Mouse (Mus musculus): ENCODE measurements around the gene Gpc6. TPM values are rescaled to one million over a fixed set of nuclear protein-coding genes. Genes with fewer than 3 reads are reported as not detected.

Gene Gpc6
- polyA plus RNA-seq, 1 experiment from 2014 or later, result 14.5 TPM

DNA sequence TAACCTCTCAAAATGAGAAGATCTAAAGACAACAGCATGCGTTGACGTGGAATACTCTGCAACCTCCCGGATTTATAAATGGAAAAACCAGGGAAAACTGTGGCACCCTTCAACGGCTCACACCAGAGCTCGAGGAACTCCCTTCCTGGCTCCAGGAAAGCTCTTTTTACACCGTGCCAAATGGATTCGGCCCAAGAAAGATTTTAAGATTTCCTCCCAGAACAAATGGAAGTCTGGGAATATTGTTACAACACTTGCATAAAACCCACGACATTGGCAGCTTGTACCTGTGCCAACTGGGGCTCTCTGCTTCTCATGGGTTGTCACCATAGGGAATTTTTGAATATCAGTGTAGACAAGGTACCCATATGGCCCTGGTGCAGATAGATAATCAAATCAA is 647.1 kb downstream of the Gpc6 start:
- Histone ChIP-seq H3K9ac (ENCODE audit: low read length) (no peak overlapping the region), H3K27me3 (ENCODE audit: control insufficient read depth, insufficient read depth, low read length) (no peaks in the 10 kb centered on the region), H3K36me3 (ENCODE audit: control insufficient read depth, insufficient read depth, low read length) (no peaks in the 10 kb centered on the region), H3K27ac (replicated peaks in 1 of 2; ENCODE audit: control insufficient read depth in 1 of 2, insufficient read depth in 1 of 2, low read depth in 2 of 2, low read length in 2 of 2) (no peak overlapping the region), H3K9me3 (ENCODE audit: control insufficient read depth, low read length) (no peaks in the 10 kb centered on the region), H3K4me2 (ENCODE audit: low read length) (no peak overlapping the region), H3K4me3 (ENCODE audit: control insufficient read depth in 1 of 2, insufficient read depth in 1 of 2, low read depth in 1 of 2, low read length in 2 of 2) (no peak overlapping the region), H3K4me1 (ENCODE audit: control insufficient read depth in 2 of 2, insufficient read depth in 2 of 2, low read length in 2 of 2) (no peaks in the 10 kb centered on the region)
- 57% methylated on average over 8 of the region's 8 CpGs for WGBS
- ATAC-seq (ENCODE audit: insufficient number of reproducible peaks, insufficient read depth, low FRiP score, low read depth), result no peak

DNA sequence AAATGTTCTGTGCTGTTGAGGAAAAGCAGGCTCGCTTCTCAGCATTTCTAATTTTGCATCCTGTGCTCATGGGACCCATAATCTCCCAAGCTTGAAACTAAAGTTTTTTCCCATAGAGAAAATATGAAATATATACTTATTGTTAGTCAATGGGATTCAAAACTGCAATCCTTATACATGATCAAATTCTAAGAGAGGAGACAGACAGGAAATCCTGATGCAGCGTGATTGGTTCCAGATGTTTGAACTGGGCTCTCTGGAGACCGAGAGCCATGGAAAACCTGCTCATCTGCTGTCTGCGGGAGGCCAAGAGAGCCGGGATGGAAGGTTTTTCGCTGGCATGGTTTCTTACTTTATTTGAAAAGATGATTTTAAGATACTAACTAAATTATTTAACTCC is 649.1 kb downstream of the Gpc6 start:
- Histone ChIP-seq H3K36me3 (ENCODE audit: control insufficient read depth, insufficient read depth, low read length) (no peaks in the 10 kb centered on the region), H3K4me1 (ENCODE audit: control insufficient read depth in 2 of 2, insufficient read depth in 2 of 2, low read length in 2 of 2) (no peaks in the 10 kb centered on the region), H3K27me3 (ENCODE audit: control insufficient read depth, insufficient read depth, low read length) (no peaks in the 10 kb centered on the region), H3K4me2 (ENCODE audit: low read length) (no peak overlapping the region), H3K27ac (replicated peaks in 1 of 2; ENCODE audit: control insufficient read depth in 1 of 2, insufficient read depth in 1 of 2, low read depth in 2 of 2, low read length in 2 of 2) (no peak overlapping the region), H3K4me3 (ENCODE audit: control insufficient read depth in 1 of 2, insufficient read depth in 1 of 2, low read depth in 1 of 2, low read length in 2 of 2) (no peak overlapping the region), H3K9ac (ENCODE audit: low read length) (no peak overlapping the region), H3K9me3 (ENCODE audit: control insufficient read depth, low read length) (no peaks in the 10 kb centered on the region)
- ATAC-seq (ENCODE audit: insufficient number of reproducible peaks, insufficient read depth, low FRiP score, low read depth), result no peak
- 80% methylated on average over 6 of the region's 6 CpGs for WGBS

DNA sequence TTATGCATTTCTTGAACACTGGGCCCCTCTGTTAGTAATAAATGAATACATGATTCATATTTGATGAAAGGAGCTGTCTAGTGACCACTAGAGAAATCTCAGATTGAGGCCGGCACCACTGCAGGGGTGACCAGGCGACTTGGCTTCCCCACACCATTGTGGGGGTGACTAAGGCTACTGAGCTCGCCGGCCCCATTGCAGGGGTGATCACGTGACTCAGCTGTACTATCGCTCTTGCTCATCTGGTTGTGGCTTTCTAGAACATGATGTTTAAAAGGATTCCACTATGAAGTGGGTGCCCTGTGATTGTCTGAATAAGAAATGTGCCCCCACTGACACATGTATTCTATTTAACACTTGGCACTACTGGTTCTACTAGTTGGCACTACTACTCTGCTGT is 656.6 kb downstream of the Gpc6 start:
- WGBS, result 90% methylated on average over 6 of the region's 6 CpGs
- no peak for ATAC-seq (ENCODE audit: insufficient number of reproducible peaks, insufficient read depth, low FRiP score, low read depth)

DNA sequence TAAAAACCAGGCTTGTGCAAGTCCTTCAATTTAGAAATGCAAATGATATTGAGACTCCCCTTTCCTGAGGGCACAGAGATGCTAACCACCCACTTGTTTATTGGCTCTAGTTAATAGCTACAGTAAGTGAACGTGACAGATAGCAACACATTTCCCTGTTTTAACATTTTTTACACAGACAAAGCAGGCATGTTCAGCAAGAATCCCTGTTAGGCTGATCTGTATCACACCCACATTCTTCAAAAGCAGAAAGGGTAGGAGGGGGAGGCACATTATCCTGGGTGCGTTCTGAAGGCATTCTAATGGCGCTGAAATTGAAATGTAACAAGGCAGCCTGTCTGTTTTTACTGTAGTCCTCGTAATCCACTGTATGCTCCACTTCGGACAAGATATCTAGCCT is 674.6 kb downstream of the Gpc6 start:
- Histone ChIP-seq H3K9ac (ENCODE audit: low read length) (no peak overlapping the region), H3K27ac (replicated peaks in 1 of 2; ENCODE audit: control insufficient read depth in 1 of 2, insufficient read depth in 1 of 2, low read depth in 2 of 2, low read length in 2 of 2) (no peak overlapping the region), H3K4me1 (ENCODE audit: control insufficient read depth in 2 of 2, insufficient read depth in 2 of 2, low read length in 2 of 2) (no peaks in the 10 kb centered on the region), H3K4me2 (ENCODE audit: low read length) (no peak overlapping the region), H3K4me3 (ENCODE audit: control insufficient read depth in 1 of 2, insufficient read depth in 1 of 2, low read depth in 1 of 2, low read length in 2 of 2) (no peak overlapping the region), H3K9me3 (ENCODE audit: control insufficient read depth, low read length) (no peaks in the 10 kb centered on the region), H3K36me3 (ENCODE audit: control insufficient read depth, insufficient read depth, low read length) (no peaks in the 10 kb centered on the region), H3K27me3 (ENCODE audit: control insufficient read depth, insufficient read depth, low read length) (no peaks in the 10 kb centered on the region)
- WGBS, result 69% methylated on average over 5 of the region's 5 CpGs
- no peak for ATAC-seq (ENCODE audit: insufficient number of reproducible peaks, insufficient read depth, low FRiP score, low read depth)

More for the DNA sequence above, 656.6 kb downstream of the Gpc6 start:
- no peak overlapping the region for H3K4me3 ChIP-seq (ENCODE audit: control insufficient read depth in 1 of 2, insufficient read depth in 1 of 2, low read depth in 1 of 2, low read length in 2 of 2)
- no peaks in the 10 kb centered on the region for H3K27me3 ChIP-seq (ENCODE audit: control insufficient read depth, insufficient read depth, low read length)
- no peaks in the 10 kb centered on the region for H3K9me3 ChIP-seq (ENCODE audit: control insufficient read depth, low read length)
- H3K9ac ChIP-seq (ENCODE audit: low read length), result no peak overlapping the region
- no peaks in the 10 kb centered on the region for H3K4me1 ChIP-seq (ENCODE audit: control insufficient read depth in 2 of 2, insufficient read depth in 2 of 2, low read length in 2 of 2)
- H3K4me2 ChIP-seq (ENCODE audit: low read length), result no peak overlapping the region
- H3K27ac ChIP-seq (replicated peaks in 1 of 2; ENCODE audit: control insufficient read depth in 1 of 2, insufficient read depth in 1 of 2, low read depth in 2 of 2, low read length in 2 of 2), result no peak overlapping the region
- no peaks in the 10 kb centered on the region for H3K36me3 ChIP-seq (ENCODE audit: control insufficient read depth, insufficient read depth, low read length)

DNA sequence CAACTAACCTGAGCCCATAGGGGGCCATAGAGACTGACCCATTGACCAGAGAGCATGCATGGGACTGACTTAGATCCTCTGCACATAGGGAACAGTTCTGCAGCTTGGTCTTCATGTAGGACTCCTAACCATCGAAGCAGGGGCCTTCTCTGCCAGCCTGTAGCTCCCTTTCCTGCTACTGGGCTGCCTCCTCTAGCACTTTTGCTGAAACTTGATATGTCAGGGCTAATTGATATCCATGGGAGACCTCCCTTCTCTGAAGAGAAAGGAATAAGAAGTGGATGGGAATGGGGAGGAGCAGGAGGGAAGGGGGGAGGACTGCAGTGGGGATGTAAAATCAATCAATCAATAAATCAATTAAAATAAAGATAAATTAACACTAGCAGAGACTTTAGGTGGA is 678.7 kb downstream of the Gpc6 start:
- ATAC-seq (ENCODE audit: insufficient number of reproducible peaks, insufficient read depth, low FRiP score, low read depth), result no peak
- Histone ChIP-seq H3K36me3 (ENCODE audit: control insufficient read depth, insufficient read depth, low read length) (no peaks in the 10 kb centered on the region), H3K9me3 (ENCODE audit: control insufficient read depth, low read length) (no peaks in the 10 kb centered on the region), H3K4me1 (ENCODE audit: control insufficient read depth in 2 of 2, insufficient read depth in 2 of 2, low read length in 2 of 2) (no peaks in the 10 kb centered on the region), H3K9ac (ENCODE audit: low read length) (no peak overlapping the region), H3K4me2 (ENCODE audit: low read length) (no peak overlapping the region), H3K4me3 (ENCODE audit: control insufficient read depth in 1 of 2, insufficient read depth in 1 of 2, low read depth in 1 of 2, low read length in 2 of 2) (no peak overlapping the region), H3K27me3 (ENCODE audit: control insufficient read depth, insufficient read depth, low read length) (no peaks in the 10 kb centered on the region), H3K27ac (replicated peaks in 1 of 2; ENCODE audit: control insufficient read depth in 1 of 2, insufficient read depth in 1 of 2, low read depth in 2 of 2, low read length in 2 of 2) (no peak overlapping the region)
- 62% methylated on average over 1 of the region's 1 CpGs for WGBS

DNA sequence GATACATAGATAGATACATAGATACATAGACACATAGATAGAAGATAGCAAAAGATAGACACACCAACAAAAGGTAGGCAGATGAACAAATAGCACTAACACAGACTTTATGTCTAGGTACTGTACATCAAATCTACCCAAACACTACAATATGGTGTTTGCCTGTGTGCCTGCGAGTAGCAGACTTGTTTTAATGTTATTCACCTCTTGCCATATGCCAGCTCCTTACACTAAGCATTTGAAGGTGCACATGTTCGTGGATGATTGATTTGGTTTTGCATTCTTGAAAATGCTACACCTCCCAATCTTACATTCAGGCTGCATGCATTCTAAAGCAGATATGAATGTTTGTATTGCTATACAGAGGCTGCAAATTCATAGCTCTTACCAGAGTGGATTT is 680.6 kb downstream of the Gpc6 start:
- ATAC-seq (ENCODE audit: insufficient number of reproducible peaks, insufficient read depth, low FRiP score, low read depth), result no peak
- H3K9ac ChIP-seq (ENCODE audit: low read length), result no peak overlapping the region
- WGBS, result 93% methylated on average over 2 of the region's 2 CpGs
- H3K27ac ChIP-seq (replicated peaks in 1 of 2; ENCODE audit: control insufficient read depth in 1 of 2, insufficient read depth in 1 of 2, low read depth in 2 of 2, low read length in 2 of 2), result no peak overlapping the region
- H3K27me3 ChIP-seq (ENCODE audit: control insufficient read depth, insufficient read depth, low read length), result no peaks in the 10 kb centered on the region
- H3K4me1 ChIP-seq (ENCODE audit: control insufficient read depth in 2 of 2, insufficient read depth in 2 of 2, low read length in 2 of 2), result no peaks in the 10 kb centered on the region
- H3K36me3 ChIP-seq (ENCODE audit: control insufficient read depth, insufficient read depth, low read length), result no peaks in the 10 kb centered on the region
- no peaks in the 10 kb centered on the region for H3K9me3 ChIP-seq (ENCODE audit: control insufficient read depth, low read length)
- H3K4me3 ChIP-seq (ENCODE audit: control insufficient read depth in 1 of 2, insufficient read depth in 1 of 2, low read depth in 1 of 2, low read length in 2 of 2), result no peak overlapping the region
- H3K4me2 ChIP-seq (ENCODE audit: low read length), result no peak overlapping the region

DNA sequence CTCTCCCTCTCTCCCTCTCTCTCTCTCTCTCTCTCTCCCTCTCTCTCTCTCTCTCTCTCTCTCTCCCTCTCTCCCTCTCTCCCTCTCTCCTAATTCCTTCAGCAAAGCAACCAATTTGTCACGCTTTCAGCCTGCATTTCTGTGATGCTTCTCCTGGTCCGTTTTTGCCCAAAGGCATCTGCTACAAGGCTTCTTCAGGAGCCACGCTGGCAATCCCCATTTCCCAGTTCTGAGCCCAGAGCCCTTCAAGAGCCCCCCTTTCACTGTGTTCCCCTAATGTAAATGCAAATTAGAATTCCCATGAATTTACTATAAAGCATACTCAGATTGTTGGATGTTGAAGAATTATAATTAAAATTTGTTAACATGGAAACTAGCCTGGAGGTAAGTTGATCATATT is 686.0 kb downstream of the Gpc6 start:
- H3K4me2 ChIP-seq (ENCODE audit: low read length), result no peak overlapping the region
- no peak overlapping the region for H3K4me3 ChIP-seq (ENCODE audit: control insufficient read depth in 1 of 2, insufficient read depth in 1 of 2, low read depth in 1 of 2, low read length in 2 of 2)
- no peaks in the 10 kb centered on the region for H3K9me3 ChIP-seq (ENCODE audit: control insufficient read depth, low read length)
- WGBS, result 82% methylated on average over 3 of the region's 3 CpGs
- no peaks in the 10 kb centered on the region for H3K27me3 ChIP-seq (ENCODE audit: control insufficient read depth, insufficient read depth, low read length)
- no peak overlapping the region for H3K27ac ChIP-seq (replicated peaks in 1 of 2; ENCODE audit: control insufficient read depth in 1 of 2, insufficient read depth in 1 of 2, low read depth in 2 of 2, low read length in 2 of 2)
- ATAC-seq (ENCODE audit: insufficient number of reproducible peaks, insufficient read depth, low FRiP score, low read depth), result no peak
- no peaks in the 10 kb centered on the region for H3K36me3 ChIP-seq (ENCODE audit: control insufficient read depth, insufficient read depth, low read length)
- no peaks in the 10 kb centered on the region for H3K4me1 ChIP-seq (ENCODE audit: control insufficient read depth in 2 of 2, insufficient read depth in 2 of 2, low read length in 2 of 2)
- no peak overlapping the region for H3K9ac ChIP-seq (ENCODE audit: low read length)

DNA sequence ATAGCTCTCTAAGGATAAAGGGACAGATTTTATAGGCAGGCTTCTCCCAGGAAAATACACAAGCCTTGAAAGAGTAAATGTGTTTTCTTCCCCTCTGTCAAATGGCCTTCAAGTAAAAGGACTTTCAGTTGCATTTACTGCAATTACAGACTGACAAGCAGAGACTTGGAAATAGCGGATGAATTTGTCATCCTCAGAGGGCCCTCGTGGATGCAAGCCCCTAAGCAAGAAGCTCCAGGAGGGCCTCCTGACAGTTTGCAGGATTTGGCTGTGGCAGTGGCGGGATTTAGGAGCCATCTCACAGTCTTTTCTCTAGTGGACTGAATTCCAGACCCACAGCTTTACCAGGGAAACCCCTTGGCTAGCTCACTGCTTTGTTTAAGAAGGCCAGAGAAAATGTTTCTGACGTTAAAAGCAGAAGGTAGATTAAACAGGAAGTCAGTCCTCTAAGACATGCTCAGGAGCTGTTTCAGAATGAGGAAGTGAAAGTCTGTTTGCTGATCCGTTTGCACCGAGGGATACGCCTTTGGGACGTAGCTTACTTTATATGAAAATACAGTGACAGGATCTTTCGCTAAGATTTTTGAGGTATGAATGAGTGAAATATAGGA is 700.1 kb downstream of the Gpc6 start:
- H3K27me3 ChIP-seq (ENCODE audit: control insufficient read depth, insufficient read depth, low read length), result no peaks in the 10 kb centered on the region
- 64% methylated on average over 9 of the region's 9 CpGs for WGBS
- H3K9ac ChIP-seq (ENCODE audit: low read length), result no peak overlapping the region
- H3K4me3 ChIP-seq (ENCODE audit: control insufficient read depth in 1 of 2, insufficient read depth in 1 of 2, low read depth in 1 of 2, low read length in 2 of 2), result no peak overlapping the region
- no peaks in the 10 kb centered on the region for H3K4me1 ChIP-seq (ENCODE audit: control insufficient read depth in 2 of 2, insufficient read depth in 2 of 2, low read length in 2 of 2)
- no peak for ATAC-seq (ENCODE audit: insufficient number of reproducible peaks, insufficient read depth, low FRiP score, low read depth)
- no peaks in the 10 kb centered on the region for H3K36me3 ChIP-seq (ENCODE audit: control insufficient read depth, insufficient read depth, low read length)
- no peak overlapping the region for H3K27ac ChIP-seq (replicated peaks in 1 of 2; ENCODE audit: control insufficient read depth in 1 of 2, insufficient read depth in 1 of 2, low read depth in 2 of 2, low read length in 2 of 2)
- H3K9me3 ChIP-seq (ENCODE audit: control insufficient read depth, low read length), result no peaks in the 10 kb centered on the region
- no peak overlapping the region for H3K4me2 ChIP-seq (ENCODE audit: low read length)

Measured in heart, embryonic 14.5 days (tissue).